Mouse (Mus musculus) E14TG2a.4 (cell line): ENCODE data around the gene Mei4.

Source experiments
- CTCF ChIP-seq: conservative IDR thresholded peaks from 2 replicates; pipeline ENCODE4 v1.5.1; 2014; ENCODE audit warnings: low read length
- NANOG ChIP-seq: IDR thresholded peaks from 2 replicates; pipeline ENCODE4 v1.6.1; 2014; ENCODE audit warnings: borderline replicate concordance, low read length, mixed read lengths
- POU5F1 ChIP-seq: IDR thresholded peaks from 2 replicates; pipeline ENCODE4 v1.6.1; 2014; ENCODE audit warnings: low read length, borderline replicate concordance

DNA sequence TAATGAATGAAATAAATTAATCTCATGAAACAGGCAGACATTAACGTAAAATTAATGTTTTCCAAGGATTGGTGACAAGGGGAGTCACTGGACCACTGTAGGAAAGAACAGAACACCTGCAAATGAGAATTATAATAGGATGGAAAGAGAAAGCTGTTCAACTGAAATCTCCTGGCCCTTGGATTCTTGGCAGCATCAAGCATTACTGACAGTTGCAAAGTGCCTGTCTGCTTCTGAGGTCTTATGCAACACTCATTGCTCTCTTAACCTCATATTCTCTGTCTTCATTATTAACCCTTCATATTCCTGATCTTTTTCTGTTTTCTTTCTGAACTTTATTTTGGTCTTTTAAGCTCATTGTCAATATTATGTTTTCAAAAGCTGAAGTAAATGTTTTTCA, 210.4 kb downstream of the Mei4 start:
- TF ChIP-seq CTCF (no peak), POU5F1 (no peak), NANOG (no peak)
